In the genomic region with DNA sequence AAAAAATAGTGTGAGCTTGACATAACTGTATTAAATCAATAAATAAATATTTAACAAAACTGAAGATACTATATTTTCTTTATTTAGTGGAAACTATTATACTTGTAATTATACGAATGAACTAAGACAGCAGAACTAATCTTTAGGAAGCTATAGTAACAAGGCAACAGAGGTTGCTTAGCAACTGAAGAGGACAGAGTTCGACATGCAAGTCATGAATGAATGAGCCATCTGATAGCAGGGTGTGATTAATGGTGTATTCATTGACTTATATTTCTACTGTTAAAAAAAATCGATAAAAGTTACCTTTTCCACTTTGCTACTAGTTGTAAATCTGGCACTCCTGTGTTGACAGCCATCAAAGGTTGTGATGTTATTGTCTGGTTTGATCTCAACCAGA, we compare ENCODE assay signal across 24 mouse cellular contexts.
A peak's percentile ranks its signal among the peaks of the same experiment; 100 is the strongest.
DNase-seq lines count a peak whose midpoint lies in the region; ATAC-seq and TF ChIP-seq lines count a peak whose summit lies in the region.
"Had no signal": no experiment of that assay in that cellular context is flagged by ENCODE, and none has a peak within 500 bp of the region (broad histone marks: within the 10 kb centered on the region; RNA-seq: fewer than 3 reads in every experiment).

No protein-coding gene starts in this region.

- H3K4me3 ChIP-seq in forebrain, postnatal 0 days (ENCODE audit: low read depth, low read length): no peak overlapping the region
- H3K4me3 ChIP-seq in forebrain, embryonic 15.5 days: no peak overlapping the region
- no peak overlapping the region for H3K4me3 ChIP-seq in midbrain, embryonic 12.5 days
- H3K4me3 ChIP-seq in midbrain, embryonic 13.5 days (replicated peaks): no peak overlapping the region
- H3K4me3 ChIP-seq in intestine, embryonic 14.5 days (ENCODE audit: low read depth, low read length): no peak overlapping the region
- no peak overlapping the region for H3K4me3 ChIP-seq in intestine, postnatal 0 days (ENCODE audit: low read depth, low read length)
- H3K4me3 ChIP-seq in liver, embryonic 12.5 days: no peak overlapping the region
- H3K4me3 ChIP-seq: embryonic facial prominence, embryonic 13.5 days; forebrain, embryonic 12.5 days; heart, embryonic 10.5 days had no signal

- peak; percentile 1 for DNase-seq in forebrain, postnatal 0 days
- no peak for DNase-seq in intestine, embryonic 14.5 days (ENCODE audit: low spot score)
- DNase-seq in frontal cortex, adult 2 months (ENCODE audit: extremely low spot score in 1 of 2, low spot score in 1 of 2): no peak
- DNase-seq: adrenal gland, postnatal 14 days; cerebellum, adult 18-20 months; cerebellum, adult 9-11 months; cerebellum, postnatal 36 days; gastrocnemius, postnatal 36 days; heart, adult 18-20 months; heart, postnatal 10 days; heart, postnatal 4 days had no signal

- no peaks in the 10 kb centered on the region for H3K4me1 ChIP-seq in forebrain, postnatal 0 days (ENCODE audit: insufficient read depth)
- H3K4me1 ChIP-seq in forebrain, embryonic 15.5 days: no peaks in the 10 kb centered on the region
- no peaks in the 10 kb centered on the region for H3K4me1 ChIP-seq in midbrain, embryonic 12.5 days
- H3K4me1 ChIP-seq in midbrain, embryonic 13.5 days (replicated peaks): no peaks in the 10 kb centered on the region
- H3K4me1 ChIP-seq in intestine, embryonic 14.5 days (replicated peaks; ENCODE audit: control insufficient read depth, insufficient read depth, low read length): no peaks in the 10 kb centered on the region
- H3K4me1 ChIP-seq in intestine, postnatal 0 days (replicated peaks; ENCODE audit: control insufficient read depth, insufficient read depth, low read length): no peaks in the 10 kb centered on the region
- H3K4me1 ChIP-seq in liver, embryonic 12.5 days: no peaks in the 10 kb centered on the region
- H3K4me1 ChIP-seq: embryonic facial prominence, embryonic 13.5 days; forebrain, embryonic 12.5 days; heart, embryonic 10.5 days had no signal

- H3K9me3 ChIP-seq in forebrain, postnatal 0 days (ENCODE audit: low read length): no peaks in the 10 kb centered on the region
- H3K9me3 ChIP-seq in forebrain, embryonic 15.5 days: no peaks in the 10 kb centered on the region
- no peaks in the 10 kb centered on the region for H3K9me3 ChIP-seq in midbrain, embryonic 12.5 days
- H3K9me3 ChIP-seq in midbrain, embryonic 13.5 days: no peaks in the 10 kb centered on the region
- no peaks in the 10 kb centered on the region for H3K9me3 ChIP-seq in intestine, embryonic 14.5 days (ENCODE audit: control insufficient read depth, low read length)
- H3K9me3 ChIP-seq in intestine, postnatal 0 days (ENCODE audit: control insufficient read depth): no peaks in the 10 kb centered on the region
- H3K9me3 ChIP-seq in liver, embryonic 12.5 days (replicated peaks): no peaks in the 10 kb centered on the region
- H3K9me3 ChIP-seq: embryonic facial prominence, embryonic 13.5 days; forebrain, embryonic 12.5 days; heart, embryonic 10.5 days had no signal

- H3K36me3 ChIP-seq in forebrain, postnatal 0 days (ENCODE audit: insufficient read depth): no peaks in the 10 kb centered on the region
- no peaks in the 10 kb centered on the region for H3K36me3 ChIP-seq in forebrain, embryonic 15.5 days
- H3K36me3 ChIP-seq in midbrain, embryonic 12.5 days: no peaks in the 10 kb centered on the region
- H3K36me3 ChIP-seq in midbrain, embryonic 13.5 days: no peaks in the 10 kb centered on the region
- no peaks in the 10 kb centered on the region for H3K36me3 ChIP-seq in intestine, embryonic 14.5 days (ENCODE audit: control insufficient read depth, insufficient read depth, low read length)
- H3K36me3 ChIP-seq in intestine, postnatal 0 days (ENCODE audit: control insufficient read depth, insufficient read depth): no peaks in the 10 kb centered on the region
- no peaks in the 10 kb centered on the region for H3K36me3 ChIP-seq in liver, embryonic 12.5 days
- H3K36me3 ChIP-seq: embryonic facial prominence, embryonic 13.5 days; forebrain, embryonic 12.5 days; heart, embryonic 10.5 days had no signal

- H3K9ac ChIP-seq in forebrain, postnatal 0 days: no peak overlapping the region
- H3K9ac ChIP-seq in forebrain, embryonic 15.5 days (replicated peaks): no peak overlapping the region
- H3K9ac ChIP-seq in midbrain, embryonic 12.5 days (replicated peaks): no peak overlapping the region
- H3K9ac ChIP-seq in midbrain, embryonic 13.5 days (replicated peaks): no peak overlapping the region
- no peak overlapping the region for H3K9ac ChIP-seq in intestine, embryonic 14.5 days (ENCODE audit: low read length)
- H3K9ac ChIP-seq in intestine, postnatal 0 days (ENCODE audit: low read depth, low read length): no peak overlapping the region
- no peak overlapping the region for H3K9ac ChIP-seq in liver, embryonic 12.5 days
- H3K9ac ChIP-seq: embryonic facial prominence, embryonic 13.5 days; forebrain, embryonic 12.5 days; hindbrain, embryonic 14.5 days had no signal

- no peak overlapping the region for H3K4me2 ChIP-seq in forebrain, postnatal 0 days (ENCODE audit: low read depth)
- no peak overlapping the region for H3K4me2 ChIP-seq in forebrain, embryonic 15.5 days (replicated peaks)
- H3K4me2 ChIP-seq in midbrain, embryonic 12.5 days (replicated peaks): no peak overlapping the region
- H3K4me2 ChIP-seq in midbrain, embryonic 13.5 days (replicated peaks): no peak overlapping the region
- H3K4me2 ChIP-seq in intestine, embryonic 14.5 days (ENCODE audit: low read length): no peak overlapping the region
- no peak overlapping the region for H3K4me2 ChIP-seq in intestine, postnatal 0 days (replicated peaks; ENCODE audit: low read depth)
- no peak overlapping the region for H3K4me2 ChIP-seq in liver, embryonic 12.5 days
- H3K4me2 ChIP-seq: embryonic facial prominence, embryonic 13.5 days; forebrain, embryonic 12.5 days; hindbrain, embryonic 14.5 days had no signal

- ATAC-seq in forebrain, postnatal 0 days: no peak
- ATAC-seq in forebrain, embryonic 15.5 days (replicated peaks): no peak
- 0 out of 2 replicates have a peak, but pooled peaks have one; percentile 38 for ATAC-seq in midbrain, embryonic 12.5 days (ENCODE audit: low FRiP score, low read depth)
- ATAC-seq in midbrain, embryonic 13.5 days: no peak
- peak; percentile 50; the same call in 1 of the 2 replicates for ATAC-seq in intestine, embryonic 14.5 days (replicated peaks; ENCODE audit: low FRiP score, low TSS enrichment, low read depth)
- peak; percentile 47; the same call in 1 of the 2 replicates for ATAC-seq in intestine, postnatal 0 days
- no peak for ATAC-seq in liver, embryonic 12.5 days
- ATAC-seq: activated CD4-positive, CD25-positive, alpha-beta regulatory T cell, adult 4 months; inflammation-experienced regulatory T-cells, adult 6 months; Patski had no signal

- H3K27me3 ChIP-seq in forebrain, postnatal 0 days (ENCODE audit: insufficient read depth, low read length): no peaks in the 10 kb centered on the region
- no peaks in the 10 kb centered on the region for H3K27me3 ChIP-seq in forebrain, embryonic 15.5 days
- H3K27me3 ChIP-seq in midbrain, embryonic 12.5 days: no peaks in the 10 kb centered on the region
- no peaks in the 10 kb centered on the region for H3K27me3 ChIP-seq in midbrain, embryonic 13.5 days
- no peaks in the 10 kb centered on the region for H3K27me3 ChIP-seq in intestine, embryonic 14.5 days (replicated peaks; ENCODE audit: control insufficient read depth, insufficient read depth, low read length)
- no peaks in the 10 kb centered on the region for H3K27me3 ChIP-seq in intestine, postnatal 0 days (replicated peaks; ENCODE audit: control insufficient read depth, insufficient read depth, low read length)
- no peaks in the 10 kb centered on the region for H3K27me3 ChIP-seq in liver, embryonic 12.5 days (replicated peaks)
- H3K27me3 ChIP-seq: CH12.LX; embryonic facial prominence, embryonic 13.5 days; forebrain, embryonic 12.5 days; Patski had no signal

- no peak for TF ChIP-seq CTCF in forebrain, postnatal 0 days (IDR thresholded peaks at IDR 0.05; ENCODE audit: low read depth)
- TF ChIP-seq CTCF in intestine, postnatal 0 days (IDR thresholded peaks at IDR 0.05; ENCODE audit: low read depth): no peak

- 48% methylated on average over 3 of the region's 3 CpGs for WGBS in forebrain, postnatal 0 days
- WGBS in forebrain, embryonic 15.5 days: 60% methylated on average over 3 of the region's 3 CpGs
- 41% methylated on average over 3 of the region's 3 CpGs for WGBS in midbrain, embryonic 12.5 days
- WGBS in midbrain, embryonic 13.5 days: 34% methylated on average over 3 of the region's 3 CpGs
- 57% methylated on average over 3 of the region's 3 CpGs for WGBS in intestine, embryonic 14.5 days
- 35% methylated on average over 3 of the region's 3 CpGs for WGBS in intestine, postnatal 0 days
- WGBS in liver, embryonic 12.5 days (ENCODE audit: insufficient replicate concordance): 50% methylated on average over 3 of the region's 3 CpGs

- H3K27ac ChIP-seq in forebrain, postnatal 0 days (ENCODE audit: low read depth, low read length): no peak overlapping the region
- no peak overlapping the region for H3K27ac ChIP-seq in forebrain, embryonic 15.5 days (replicated peaks)
- H3K27ac ChIP-seq in midbrain, embryonic 12.5 days (replicated peaks): no peak overlapping the region
- H3K27ac ChIP-seq in midbrain, embryonic 13.5 days: no peak overlapping the region
- no peak overlapping the region for H3K27ac ChIP-seq in intestine, embryonic 14.5 days (ENCODE audit: low read depth)
- H3K27ac ChIP-seq in intestine, postnatal 0 days (ENCODE audit: low read depth, low read length): no peak overlapping the region
- no peak overlapping the region for H3K27ac ChIP-seq in liver, embryonic 12.5 days
- H3K27ac ChIP-seq: embryonic facial prominence, embryonic 13.5 days; forebrain, embryonic 12.5 days; heart, embryonic 10.5 days; hindbrain, embryonic 14.5 days had no signal

Comparison
In these comparisons a context has a peak if more than half of its experiments do, and no peak if none do; other contexts are left out.
1. ATAC-seq: peak in midbrain, embryonic 12.5 days (single experiment), intestine, embryonic 14.5 days (single experiment) and intestine, postnatal 0 days (single experiment); none in forebrain, postnatal 0 days (single experiment), forebrain, embryonic 15.5 days (single experiment), midbrain, embryonic 13.5 days (single experiment) and liver, embryonic 12.5 days (single experiment).